Mouse (Mus musculus) cerebellum, adult 11 months (tissue): ENCODE data around the gene Ly6g5c.
A peak's percentile ranks its signal among the peaks of the same experiment; 100 is the strongest.
"Not testable (repeated sequence)": the region's sequence is repeated elsewhere in the genome, so short reads cannot be mapped to it uniquely, and the experiment has no call there.

Source experiments
- DNase-seq: peaks from one replicate; pipeline ENCODE4 v3.0.0; 2022

The Ly6g5c gene

DNA sequence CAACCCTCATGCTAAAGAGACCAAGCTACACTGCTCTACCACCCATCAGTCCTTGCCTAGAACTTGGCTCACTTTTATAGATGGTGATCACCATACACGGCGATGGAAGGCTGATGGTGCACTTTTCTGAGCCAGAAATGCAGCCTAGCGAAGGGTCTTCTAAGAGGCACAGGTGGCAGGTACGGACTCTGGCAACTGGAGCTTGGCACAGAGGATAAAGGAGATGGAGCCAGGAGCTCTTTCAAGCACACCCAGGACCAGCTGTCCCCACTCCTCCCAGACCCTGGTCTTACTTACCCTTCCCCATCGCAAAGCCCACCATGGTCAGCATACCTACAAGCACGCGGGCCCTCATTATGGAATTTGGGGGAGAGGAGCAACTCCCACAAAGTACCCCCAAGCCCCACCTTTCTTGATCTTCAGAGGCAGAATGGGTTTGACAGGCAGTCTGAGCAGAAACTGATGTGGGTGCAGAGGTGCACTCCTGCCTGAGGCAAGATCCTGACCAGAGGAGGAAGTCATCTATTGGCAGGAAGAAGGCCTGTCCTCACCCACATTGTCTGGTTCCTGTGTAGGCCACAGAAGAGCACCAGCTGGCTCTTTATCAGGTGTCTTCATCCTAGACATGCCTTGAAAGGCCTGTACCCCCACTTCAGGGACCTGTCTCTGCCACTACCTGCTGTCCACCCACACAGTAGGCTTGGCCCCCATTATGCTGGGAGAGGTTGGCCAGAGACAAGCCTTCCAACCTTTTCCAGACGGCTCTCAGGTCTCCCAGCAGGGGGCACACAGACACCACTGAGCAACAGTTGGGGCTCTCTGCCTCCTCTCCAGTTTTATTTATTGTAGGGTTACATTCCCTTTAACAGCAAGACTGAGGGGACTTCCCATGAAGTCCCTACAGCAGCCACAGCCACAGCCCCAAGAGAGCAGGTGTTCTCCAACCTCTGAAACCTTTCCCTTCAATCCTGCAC, 7.3 kb downstream of the Ly6g5c start, which contains the start of gene Ly6g5b:
TSS of gene Ly6g5b (minus strand) at position 383 of the 974 bp plus-strand sequence.
- DNase-seq, result peak; percentile 29

DNA sequence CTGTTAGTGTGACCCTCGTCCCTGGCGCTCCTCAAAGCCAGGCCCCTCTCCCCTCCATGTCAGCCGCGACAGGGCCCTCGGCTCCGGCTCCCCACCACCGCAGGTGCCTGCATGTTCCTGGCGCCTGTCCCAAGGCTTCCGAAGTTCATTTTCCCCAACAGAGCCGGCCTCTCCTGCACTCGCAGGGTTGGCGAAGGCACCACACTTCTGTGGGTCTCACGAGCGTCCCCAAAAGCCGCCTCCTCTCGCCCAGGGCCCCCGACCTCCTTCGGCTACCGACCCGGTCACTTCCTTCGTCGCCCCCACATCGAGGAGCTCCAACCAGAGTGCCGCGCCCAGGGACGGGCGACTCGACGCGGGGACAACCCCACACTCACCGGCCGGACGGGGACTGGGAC, 12.7 kb downstream of the Ly6g5c start:
- DNase-seq, result no peak

DNA sequence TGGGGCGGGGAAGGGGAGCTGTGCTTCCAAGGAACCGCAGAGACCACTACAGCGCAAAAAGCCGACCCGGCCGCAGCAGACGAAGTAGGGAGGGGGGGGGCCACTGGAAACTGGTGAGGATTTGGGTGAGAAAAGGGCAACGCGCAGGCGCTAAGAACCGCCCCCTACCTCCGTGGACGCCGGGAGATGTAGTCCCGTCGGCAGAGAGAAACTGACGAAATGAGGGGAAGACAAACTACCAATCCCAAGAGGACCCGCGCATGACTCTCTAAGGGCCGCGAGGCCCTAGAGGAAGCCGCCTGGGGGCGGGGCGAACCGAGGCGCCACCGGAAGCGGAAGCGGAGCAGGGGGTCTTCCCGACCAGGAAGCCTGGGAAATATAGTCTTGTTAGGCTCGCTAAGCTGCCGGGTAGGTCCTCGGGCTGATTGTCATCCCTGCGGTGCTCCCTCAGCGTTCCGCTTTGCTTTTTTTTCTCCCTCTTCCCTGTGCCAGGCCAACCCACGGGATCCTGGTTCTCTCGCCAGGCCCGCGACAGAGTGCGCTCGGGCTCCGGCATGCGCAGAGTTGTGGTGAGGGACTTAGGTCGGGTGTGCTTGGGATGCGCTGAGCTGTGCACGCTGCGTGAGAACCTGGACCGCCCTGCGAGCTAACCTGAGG, 13.2 kb downstream of the Ly6g5c start, which contains the start of gene Gpank1:
TSS of gene Gpank1 (plus strand) at position 313 of the 657 bp plus-strand sequence.
- DNase-seq, result peak; percentile 97

DNA sequence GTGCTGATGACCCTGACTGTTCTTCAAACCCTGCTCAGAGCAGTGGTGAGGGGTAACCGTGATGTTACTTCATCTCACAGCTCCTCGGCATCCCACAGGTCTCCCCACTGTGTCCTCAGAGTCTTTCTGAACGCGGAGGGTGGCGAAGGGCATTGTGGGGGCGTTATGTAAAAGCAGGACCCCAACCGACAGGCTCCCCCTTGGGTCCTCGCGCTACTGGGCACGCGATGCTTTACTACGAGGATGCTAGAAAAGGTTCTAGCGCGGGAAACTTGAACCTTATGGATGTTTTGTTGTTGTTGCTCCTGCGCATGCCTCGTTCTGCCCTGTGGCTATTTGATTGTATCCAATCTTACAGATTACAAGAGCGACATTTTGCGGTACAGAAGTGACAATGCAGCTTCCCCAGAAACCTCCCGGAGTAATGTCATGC, 13.8 kb downstream of the Ly6g5c start, which contains the start of gene Csnk2b:
TSS of gene Csnk2b (minus strand) at position 183 of the 433 bp plus-strand sequence.
- peak; percentile 69 for DNase-seq

DNA sequence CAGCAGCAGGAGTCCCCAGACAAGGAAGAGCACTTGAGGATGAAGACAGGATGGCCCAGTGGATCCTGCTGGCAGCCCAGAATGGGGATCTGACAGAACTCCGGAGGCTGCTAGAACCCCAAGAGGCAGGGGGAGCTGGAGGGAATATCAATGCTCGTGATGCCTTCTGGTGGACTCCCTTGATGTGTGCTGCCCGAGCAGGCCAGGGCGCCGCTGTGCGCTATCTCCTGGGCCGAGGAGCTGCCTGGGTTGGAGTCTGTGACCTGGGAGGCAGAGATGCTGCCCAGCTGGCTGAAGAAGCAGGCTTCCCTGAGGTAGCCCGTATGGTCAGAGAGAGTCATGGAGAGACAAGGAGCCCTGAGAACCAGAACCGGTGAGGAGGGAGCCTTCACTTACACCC, 15.2 kb downstream of the Ly6g5c start:
- DNase-seq, result not testable (repeated sequence)

DNA sequence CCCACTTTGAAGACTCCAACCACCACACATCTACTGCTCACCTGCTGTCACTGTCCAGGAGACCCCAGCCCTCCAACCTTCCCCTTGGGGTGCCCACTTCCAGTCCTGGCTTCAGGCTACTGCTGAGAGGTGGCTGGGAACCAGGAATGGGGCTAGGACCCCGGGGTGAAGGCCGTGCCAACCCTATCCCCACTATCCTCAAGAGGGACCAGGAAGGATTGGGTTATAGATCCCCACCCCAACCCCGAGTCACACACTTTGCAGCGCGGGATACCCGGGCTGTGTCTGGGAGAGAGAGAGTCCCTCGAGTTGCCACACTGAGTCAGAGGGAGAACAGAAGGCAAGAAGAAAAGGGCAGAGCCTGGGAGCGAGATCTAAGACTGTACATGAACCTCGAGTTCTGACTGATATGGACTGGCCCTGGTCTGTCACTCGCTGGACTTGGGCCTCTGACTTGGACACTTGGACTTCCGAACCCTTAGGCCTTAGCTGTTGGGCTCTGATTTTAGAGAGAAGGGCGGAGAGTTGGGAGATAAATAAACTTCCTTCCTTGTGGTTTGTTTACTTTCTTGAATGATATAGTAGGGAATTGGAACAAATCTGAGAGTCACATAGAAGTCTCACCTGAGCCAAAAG, 16.3 kb downstream of the Ly6g5c start:
- not testable (repeated sequence) for DNase-seq

DNA sequence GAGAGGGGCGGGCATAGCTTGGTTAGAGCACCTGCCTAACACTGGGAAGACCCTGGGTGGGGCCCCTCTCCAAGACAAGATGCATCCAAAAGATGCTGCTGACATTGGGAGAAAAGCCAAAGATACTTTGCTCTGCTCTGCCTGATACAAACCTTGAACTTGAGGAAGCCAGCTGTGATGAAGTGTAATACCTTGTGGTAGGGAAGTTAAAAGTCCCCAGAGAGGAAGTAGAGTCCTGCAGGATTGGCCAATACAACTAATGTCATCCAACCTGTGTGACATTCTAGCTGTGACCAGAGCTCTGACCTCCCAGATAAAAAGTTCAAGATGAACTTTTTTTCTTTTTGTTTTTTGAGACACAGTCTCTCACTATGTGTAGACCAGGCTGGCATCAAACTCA, 17.0 kb downstream of the Ly6g5c start:
- no peak for DNase-seq

DNA sequence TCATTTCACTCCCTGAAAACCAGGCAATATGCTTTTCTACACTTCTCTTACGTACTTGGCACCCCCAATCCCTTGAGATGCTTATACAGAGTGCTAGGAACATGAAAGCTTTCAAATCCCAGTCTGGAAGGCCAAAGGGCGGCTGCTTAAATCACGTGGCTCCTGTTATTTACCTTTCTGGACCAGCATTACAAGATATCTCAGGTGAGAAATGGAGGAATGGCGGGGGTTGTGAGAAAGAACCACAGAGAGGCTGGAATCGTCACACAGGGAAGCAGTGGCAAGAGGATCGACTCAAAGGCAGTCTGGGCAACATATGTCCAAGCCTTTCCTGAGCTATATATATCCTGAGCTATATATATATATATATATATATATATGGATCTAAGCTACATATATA, 17.5 kb downstream of the Ly6g5c start:
- no peak for DNase-seq

DNA sequence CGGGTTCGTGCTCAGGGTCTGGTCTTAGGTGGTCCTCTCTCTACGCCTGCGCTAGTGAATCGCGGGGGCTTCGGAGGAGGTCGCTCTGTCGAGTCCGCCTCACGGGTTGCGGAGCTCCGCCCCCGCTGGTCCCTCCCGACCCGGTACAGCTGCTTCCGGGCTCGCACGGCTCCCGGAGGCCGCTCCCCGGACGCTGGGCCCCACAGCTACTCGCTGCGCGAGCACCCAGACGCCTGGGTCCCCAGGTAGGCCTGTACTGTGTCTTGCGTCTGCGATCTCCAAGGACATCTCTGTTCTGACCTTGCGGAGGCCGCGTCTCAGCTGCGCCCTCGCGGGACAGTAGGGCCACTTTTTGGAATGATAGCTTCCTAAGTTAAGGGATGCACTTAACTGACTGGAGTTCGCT, 18.1 kb downstream of the Ly6g5c start, which contains the start of gene D17H6S53E:
TSS of gene D17H6S53E (plus strand) at position 168 of the 406 bp plus-strand sequence.
- peak; percentile 61 for DNase-seq

DNA sequence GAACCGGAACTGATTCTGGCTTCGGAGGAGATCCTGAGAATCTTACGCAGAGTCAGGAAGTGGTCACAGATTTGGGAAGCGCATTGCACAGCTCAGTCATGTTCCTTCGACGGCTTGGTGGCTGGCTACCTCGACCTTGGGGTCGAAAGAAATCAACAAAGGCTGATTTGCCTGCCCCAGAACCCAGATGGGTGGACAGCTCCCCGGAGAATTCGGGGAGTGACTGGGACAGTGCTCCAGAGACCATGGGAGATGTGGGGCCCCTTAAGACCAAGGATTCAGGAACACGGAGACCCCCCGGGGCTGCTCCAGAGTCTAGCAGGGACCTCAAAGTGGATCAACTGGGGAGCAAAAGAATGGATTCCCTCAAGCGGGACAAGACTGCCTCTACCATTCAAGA, 18.9 kb downstream of the Ly6g5c start:
- DNase-seq, result no peak

DNA sequence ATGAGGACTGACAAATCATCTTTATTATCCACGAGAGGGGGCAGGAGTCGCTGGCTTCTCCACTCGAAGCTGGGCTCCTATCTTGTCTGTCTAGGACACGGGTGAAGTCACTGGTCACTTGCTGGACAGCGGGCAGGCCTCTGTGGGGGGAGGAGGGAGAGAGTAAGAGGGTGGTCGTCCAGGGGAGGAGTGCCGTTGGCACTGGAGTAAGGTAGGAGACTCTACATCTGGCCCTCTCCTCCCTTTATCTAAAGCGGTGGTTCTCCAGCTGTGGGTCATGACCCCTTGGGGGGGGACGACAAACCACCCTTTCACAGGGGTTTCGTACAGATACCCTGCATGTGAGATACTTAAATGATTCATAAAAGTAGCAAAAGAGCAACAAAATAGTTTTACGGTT, 20.9 kb downstream of the Ly6g5c start:
- no peak for DNase-seq

DNA sequence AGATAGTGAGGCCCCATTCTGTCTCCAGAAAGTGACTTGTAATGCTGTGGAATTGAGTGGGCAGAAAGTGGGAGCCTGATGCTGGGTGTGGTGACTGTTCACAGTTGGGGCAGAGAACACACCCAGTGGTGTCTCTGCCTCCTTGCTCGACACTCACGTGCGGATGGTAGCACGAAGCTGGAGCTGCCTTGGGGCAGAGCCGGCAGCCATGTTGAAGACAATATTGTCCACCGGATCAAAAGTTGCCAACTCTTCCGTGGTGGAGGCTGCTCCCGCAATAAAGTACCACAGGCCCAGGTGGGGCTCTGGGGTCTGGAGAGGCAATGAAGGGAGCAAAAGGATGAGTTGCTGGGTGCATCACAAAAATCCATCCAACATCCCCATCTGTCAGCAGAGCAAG, 23.0 kb downstream of the Ly6g5c start:
- DNase-seq, result no peak

DNA sequence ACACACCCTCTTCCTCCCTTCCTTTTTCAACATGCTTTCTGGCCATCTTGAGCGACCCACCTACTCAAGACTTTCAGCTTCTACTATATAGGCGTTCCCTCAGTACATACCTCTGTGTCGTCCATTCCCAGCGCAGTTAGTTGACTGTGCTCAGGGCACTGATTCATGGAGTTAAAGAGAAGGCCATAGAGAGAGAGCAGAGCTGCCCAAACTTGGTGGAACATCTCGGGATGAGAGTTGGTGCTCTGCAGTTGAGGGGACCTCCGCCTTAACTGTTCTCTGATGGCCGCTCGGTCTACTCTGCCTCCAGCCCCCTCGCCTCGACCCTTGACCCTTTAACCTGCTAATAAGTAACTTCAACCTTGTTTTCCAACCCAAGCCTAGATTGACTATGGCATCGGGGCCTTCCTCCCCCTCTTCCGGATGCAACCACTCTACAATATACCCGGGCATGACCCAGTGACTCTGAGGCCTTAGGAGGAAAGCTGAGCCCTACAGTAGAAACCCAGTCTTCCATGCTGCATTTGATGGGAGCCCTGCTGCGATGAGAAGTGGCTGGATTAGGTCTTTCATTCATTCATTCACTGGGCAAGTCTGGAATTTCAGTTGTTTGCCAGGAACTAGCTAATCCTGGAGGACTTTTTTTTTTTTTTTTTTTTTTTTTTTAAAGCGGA, 23.6 kb downstream of the Ly6g5c start, which contains the start of gene Apom:
TSS of gene Apom (minus strand) at position 551 of the 674 bp plus-strand sequence.
- no peak for DNase-seq

DNA sequence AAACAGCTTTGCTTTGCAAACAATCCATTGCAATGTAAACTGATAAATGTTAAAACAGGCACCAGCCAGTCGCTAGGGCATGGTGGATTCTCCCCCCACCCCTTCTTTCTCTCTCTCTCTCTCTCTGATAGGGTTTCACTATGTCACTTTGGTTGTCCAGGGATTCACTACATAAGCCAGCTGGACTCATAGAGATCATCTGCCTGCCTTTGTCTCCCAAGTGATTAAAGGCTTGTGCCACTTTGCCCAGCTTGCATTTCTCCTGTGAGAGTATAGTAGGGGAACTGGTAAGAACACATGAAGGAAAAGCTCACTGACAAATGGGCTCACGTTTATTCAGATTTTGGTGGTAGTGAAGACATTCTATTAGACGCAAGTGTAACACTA, 24.1 kb downstream of the Ly6g5c start:
- DNase-seq, result no peak

DNA sequence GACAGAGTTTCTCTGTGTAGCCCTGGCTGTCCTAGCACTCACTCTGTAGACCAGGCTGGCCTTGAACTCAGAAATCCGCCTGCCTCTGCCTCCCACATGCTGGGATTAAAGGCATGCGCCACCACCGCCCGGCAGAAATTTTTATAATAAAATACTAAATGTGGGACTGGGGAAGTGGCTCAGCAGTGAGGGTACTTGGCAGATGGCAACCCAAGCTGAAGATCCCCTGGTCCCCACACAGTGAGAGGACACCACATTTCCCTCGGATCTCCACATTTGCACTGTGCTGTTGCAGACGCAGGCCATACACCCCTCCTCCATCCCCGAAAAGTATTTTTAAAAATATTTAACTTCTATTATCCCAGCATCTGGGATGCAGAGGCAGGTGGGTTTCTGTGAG, 25.4 kb downstream of the Ly6g5c start:
- DNase-seq, result no peak

DNA sequence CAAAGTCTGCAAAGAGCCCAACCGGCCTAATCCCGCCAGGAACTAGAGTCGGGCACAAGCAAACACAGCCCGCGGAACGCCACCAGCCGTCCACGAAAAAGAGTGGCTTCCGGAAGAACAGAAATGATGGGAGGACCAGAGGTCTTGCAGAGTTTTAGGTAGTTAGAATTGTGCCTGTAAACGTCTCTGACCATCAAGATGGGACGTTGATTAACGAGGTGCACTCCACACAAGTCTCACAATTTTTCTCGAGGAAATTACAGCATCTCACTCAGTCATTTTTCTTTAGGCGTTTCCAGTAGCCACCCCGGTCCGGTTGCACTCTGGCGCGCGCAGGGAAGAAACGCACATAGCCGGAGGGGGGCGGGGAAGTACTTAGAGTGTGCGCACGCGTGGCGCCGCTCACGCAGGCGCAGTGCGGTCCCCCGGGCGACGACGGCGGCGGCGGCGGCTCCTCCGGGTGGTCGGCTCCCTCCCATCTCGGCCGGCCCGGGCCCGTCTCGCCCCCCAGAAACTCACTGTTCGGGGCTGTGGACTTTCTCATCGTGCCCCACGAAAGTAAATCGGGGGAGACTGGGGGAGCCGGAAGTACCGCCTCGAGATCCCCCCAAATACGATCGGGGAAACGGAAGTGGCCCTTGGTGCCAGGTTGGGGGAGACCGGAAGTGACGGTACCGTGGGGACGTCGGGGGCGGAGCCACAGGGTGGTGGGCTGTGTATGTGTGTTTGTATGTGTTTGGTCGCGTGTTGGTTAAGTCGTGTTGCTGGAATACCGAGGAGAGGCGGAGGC, 26.9 kb downstream of the Ly6g5c start, which contains the start of gene Bag6:
TSS of gene Bag6 (plus strand) at position 378 of the 790 bp plus-strand sequence.
- DNase-seq, result peak; percentile 96

DNA sequence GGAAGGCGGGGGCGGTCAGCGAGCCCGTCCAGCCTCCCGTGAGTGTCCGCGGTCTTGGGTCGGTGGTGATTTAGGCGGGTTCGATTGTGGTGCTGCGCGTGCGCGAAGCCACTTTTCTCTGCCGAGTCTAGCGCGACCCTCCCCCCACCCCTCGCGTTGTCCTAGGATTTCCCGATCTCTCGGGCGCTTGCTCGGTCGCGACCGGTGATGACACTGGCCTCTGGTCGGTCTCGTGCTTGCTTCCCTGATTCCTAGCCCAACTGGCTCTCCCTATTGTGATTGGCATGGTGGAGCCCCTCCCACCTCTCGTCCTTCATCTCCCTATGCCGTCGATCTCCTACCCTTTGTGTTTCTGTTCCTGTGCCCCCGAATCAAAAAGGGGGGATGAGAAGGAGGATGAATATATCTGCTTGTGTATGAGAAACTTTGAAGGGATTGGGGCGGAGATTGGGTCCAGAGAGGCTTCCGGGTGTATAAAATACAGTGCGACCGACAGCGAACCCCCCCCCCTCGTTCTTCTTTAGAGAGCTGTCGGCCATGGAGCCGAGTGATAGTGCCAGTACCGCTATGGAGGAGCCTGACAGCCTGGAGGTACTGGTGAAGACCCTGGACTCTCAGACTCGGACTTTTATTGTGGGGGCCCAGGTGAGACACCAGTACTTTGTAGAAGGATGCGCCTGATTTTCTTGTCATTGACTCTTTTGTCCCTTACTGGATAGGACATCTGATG, 27.7 kb downstream of the Ly6g5c start:
- DNase-seq, result no peak

DNA sequence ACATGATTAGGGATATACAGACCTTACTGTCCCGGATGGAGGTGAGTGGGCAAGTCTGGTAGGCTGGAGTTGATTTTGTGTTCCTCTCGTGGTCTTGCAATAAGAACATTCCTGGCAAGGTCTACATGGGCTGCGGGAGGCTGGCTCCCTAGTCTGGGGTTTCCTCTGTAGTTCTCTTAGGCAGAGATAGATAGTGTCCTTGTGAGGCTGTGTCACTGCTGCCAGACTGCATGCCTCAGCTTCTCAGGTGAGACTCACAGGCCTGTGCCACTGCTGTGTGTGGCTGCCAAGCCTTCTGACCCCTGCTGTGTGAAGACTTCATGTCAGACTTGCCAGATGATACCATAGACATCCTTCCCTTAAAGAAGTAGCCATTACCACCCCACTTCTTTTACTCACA, 31.2 kb downstream of the Ly6g5c start:
- DNase-seq, result no peak

DNA sequence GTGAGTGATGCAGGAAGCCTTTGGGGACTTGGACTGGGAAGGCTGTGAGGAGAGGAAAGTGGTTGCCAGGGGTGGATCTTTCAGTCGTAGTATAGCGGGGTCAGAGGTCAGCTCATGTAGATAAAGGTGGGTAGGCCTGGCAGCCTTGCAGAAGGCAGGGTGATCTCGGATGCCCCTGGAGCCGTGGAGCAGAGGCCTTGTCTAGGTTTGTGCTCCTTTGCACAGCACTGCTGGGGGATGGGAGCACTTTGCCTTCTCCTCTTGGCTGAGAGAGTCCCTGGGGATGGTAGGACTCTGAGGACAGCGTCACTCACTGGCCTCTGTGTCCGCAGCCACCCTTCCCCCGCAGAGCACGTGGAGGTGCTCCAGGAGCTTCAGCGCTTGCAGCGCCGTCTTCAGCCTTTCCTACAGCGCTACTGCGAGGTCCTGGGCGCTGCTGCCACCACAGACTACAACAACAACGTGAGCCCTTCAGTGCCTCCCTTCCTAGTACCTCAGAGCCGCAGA, 32.5 kb downstream of the Ly6g5c start:
- no peak for DNase-seq

DNA sequence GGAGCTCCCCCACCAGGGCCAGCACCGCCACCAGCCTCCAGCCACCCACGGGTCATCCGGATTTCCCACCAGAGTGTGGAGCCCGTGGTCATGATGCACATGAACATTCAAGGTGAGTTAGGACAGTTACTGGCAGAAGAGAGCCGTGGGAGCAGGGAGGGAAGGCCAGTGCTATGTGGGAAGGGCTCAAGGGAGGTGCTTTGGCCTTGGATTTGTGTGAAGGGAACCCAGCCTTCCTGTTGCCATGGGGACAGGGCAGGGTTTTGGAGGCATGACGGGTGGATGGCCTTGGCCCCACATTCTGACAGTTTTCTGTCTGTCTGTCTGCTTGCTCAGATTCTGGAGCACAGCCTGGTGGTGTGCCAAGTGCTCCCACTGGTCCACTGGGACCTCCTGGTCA, 33.9 kb downstream of the Ly6g5c start:
- no peak for DNase-seq

DNA sequence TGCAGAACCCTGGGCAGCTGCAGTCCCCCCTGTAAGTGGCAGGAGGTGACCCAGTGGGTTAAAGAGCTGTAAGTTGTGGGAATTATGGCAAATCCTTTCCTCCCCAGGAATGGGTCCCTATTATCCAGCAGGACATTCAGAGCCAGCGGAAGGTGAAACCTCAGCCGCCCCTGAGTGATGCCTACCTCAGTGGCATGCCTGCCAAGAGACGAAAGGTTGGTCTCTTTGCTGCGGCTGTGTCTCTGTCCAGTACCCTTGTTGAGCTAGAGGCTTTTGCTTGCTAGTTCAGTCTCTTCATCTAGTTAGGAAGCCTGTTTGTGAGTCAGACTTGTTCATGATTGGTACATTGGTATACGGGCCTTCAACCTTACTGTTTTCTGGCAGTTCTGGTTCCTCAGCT, 38.1 kb downstream of the Ly6g5c start:
- DNase-seq, result no peak
